Mouse (Mus musculus) testis, postnatal 14 days (tissue): ENCODE data around the gene Ryr2.

Experiments used
- DNase-seq: peaks from one replicate; pipeline ENCODE4 v3.0.0; 2021; ENCODE audit warnings: low spot score

Gene Ryr2

GRCm38 (mm10) chr13:12094569-12094968 lies 12.2 kb downstream of the Ryr2 start:
- no peak for DNase-seq

DNA sequence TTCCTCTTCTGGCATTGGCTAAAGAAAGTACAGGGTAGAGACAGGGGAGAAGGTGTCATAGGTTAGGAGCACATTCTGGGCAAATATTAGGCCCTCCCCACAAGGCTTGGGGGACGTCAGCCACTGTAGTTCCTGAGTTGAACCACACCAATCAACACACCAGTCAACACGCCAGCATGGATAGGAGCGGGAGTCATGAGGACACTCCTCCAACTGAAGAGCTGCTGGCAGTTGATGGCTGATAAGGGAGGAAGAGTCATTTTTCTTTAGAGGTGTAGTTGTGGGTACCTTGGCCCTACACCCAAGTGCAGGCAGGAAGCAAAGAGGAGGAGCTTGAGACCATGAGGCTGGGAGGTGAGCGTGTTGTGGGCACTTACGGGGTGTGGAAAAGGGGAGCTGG lies 13.6 kb downstream of the Ryr2 start:
- no peak for DNase-seq

- no peak for DNase-seq
Observed at GRCm38 (mm10) chr13:12092379-12093107, 14.2 kb downstream of the Ryr2 start.

DNA sequence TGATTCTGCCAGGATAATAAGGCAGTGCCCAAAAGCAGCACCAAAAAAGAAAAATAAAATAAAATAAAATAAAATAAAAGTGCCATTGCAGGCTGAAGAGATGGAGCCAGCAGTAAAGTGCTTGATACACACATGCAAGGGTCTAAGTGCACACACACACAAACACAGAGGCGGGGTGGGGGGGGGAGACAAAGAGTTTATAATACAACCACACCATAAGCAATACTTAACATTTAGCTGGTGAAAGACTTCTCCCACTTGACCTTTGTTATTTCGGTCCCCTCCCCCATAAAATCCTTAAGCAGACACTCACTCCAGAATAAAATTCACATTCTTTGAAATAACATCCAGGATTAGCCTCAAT lies 22.7 kb downstream of the Ryr2 start:
- no peak for DNase-seq

DNA sequence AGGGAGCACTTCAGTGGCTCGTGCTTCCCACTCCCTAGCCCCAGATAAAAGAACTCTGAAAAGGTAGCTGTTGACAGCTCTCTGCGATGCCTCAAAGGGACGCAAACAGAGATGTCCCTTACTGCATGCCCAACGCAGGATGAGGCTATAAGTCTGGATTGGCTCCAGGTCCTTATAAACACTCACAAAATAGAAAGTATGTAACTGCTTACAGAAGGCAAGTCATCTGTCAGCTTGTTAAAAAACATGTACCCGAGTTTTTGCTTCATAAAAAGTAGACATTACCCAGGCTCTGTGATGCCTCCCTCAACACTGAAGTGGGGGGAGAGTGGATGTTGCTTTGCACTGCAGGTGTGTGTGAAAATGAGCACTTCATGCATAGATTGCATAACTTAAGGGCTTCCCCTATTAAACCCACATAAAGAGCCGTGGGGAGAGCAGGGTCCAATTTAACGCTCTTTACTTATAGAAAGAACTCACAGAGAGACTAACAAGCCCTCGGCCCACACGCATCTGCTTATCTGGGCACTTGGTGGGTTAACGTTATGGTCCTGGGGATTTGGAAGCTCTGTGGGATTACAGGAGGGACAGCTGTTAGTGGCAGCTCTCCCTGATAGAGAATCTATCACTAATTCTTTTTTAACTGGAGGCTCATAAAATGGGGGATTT lies 23.2 kb downstream of the Ryr2 start:
- no peak for DNase-seq

GRCm38 (mm10) chr13:12080590-12080989 lies 26.2 kb downstream of the Ryr2 start:
- peak; percentile 18 for DNase-seq

DNA sequence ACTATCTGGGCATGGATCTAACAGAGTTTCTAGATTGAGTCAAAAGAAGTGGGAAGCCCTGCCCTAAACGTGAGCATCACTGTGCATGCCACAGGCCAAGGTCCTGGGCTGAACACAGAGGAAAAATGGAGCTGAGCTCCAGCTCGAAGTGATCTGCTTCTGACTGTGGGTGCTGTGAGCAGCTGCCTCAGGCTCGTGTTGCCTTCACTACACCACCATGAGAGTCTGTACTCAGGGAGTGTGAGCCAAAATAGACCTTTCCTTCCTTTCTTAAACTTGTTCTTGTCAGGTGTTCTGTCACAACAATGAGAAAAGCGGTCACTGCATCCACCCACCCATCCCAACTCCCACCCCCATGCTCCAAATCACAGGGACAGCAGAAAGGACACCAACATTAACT lies 27.2 kb downstream of the Ryr2 start:
- DNase-seq, result no peak

DNA sequence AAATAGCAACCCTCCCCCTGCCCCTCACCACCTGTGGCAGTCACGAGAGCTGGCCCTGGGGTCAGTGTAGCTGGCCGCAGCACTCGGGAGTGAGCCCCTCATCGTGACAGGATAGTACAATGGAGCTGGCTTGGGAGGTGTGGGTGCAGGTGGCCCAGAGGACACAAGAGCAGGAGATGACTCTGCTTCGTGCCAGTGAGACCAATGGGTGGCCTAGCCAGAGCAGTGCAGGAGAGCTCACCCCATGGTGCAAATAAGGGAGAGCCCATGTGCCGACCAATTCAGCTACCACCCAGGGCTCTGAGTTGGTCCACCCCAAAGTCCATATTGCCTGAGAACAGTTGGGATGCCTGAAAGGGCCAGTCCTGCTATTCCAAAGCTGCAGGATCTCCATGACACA lies 31.8 kb downstream of the Ryr2 start:
- DNase-seq, result no peak

DNA sequence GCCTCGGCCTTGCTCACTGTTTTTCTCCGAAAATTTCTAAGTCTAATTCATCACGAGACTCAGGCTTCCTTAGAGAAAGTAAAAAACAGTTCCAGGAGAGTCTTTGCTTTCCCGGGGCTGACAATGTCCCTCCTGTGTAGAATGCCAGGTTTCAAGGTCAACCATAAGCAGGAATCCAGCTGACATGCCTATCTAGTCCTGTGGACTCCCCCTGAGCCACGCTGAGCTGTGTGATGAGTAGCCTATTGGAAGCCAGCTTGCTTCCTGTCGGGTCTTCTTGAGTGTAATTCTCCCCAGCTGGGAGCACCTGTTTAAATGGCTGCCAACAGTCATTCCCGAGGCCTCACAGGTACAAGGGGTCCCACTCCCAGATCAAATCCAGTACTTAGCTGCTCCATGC lies 34.2 kb downstream of the Ryr2 start:
- no peak for DNase-seq

- no peak for DNase-seq
Observed at GRCm38 (mm10) chr13:12072112-12072511, 34.6 kb downstream of the Ryr2 start.

GRCm38 (mm10) chr13:12070157-12071129 lies 36.3 kb downstream of the Ryr2 start:
- no peak for DNase-seq

- no peak for DNase-seq
Observed at GRCm38 (mm10) chr13:12064576-12064975, 42.2 kb downstream of the Ryr2 start.

DNA sequence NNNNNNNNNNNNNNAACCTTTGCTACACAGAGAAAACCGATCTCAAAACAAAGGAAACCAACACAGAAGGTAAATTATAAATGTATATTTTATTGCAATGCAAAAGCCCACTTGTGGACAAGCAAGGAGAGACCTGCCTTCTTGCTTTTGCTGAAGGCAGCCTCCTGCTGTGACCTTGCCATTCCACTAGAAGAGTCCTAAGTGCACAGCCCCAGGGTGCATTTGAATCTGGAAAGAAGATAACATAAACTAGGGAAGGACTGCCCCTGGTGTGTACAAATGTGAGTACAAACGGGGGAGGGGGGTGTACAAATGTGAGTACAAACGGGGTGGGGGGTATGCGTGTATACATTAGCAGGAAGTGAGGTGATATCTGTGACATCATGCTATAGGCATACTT lies 43.2 kb downstream of the Ryr2 start:
- no peak for DNase-seq

- no peak for DNase-seq
Observed at GRCm38 (mm10) chr13:12057357-12057771, 49.4 kb downstream of the Ryr2 start.

DNA sequence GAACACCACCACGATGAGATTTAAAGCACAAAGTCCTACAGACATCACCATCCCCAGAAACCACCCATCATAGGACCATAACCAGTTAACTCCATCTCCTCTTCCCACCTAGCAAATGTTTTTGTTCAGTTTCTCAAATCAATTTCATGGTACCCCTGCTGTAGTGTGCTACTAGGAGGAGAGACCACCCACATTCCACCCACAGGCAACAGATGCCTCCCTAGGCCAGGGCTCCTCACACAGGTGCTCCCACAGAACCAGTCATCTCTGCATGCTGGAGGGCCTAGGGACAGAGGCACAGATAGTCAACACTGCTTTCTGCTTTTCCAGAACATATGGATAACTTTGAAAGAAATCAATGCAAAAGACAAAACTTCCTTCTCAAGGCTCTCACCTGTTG lies 50.8 kb downstream of the Ryr2 start:
- no peak for DNase-seq

GRCm38 (mm10) chr13:12053910-12054309 lies 52.8 kb downstream of the Ryr2 start:
- no peak for DNase-seq

DNA sequence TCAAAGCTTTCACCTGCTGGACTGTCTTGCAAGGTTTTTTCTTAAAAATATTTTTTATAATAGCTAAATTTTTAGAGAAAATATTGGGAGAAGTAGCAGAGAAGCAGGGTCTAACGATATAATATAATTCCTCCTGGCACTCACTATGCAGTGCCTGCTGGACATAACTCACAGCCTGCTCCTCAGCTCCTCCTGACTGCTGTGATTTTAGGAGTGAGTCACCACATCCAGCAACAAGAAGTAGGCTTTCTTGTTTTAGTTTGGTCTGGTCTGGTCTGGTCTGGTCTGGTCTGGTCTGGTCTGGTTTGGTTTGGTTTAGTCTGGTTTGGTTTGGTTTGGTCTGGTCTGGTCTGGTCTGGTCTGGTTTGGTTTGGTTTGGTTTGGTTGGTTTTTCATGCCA lies 55.9 kb downstream of the Ryr2 start:
- DNase-seq, result no peak

DNA sequence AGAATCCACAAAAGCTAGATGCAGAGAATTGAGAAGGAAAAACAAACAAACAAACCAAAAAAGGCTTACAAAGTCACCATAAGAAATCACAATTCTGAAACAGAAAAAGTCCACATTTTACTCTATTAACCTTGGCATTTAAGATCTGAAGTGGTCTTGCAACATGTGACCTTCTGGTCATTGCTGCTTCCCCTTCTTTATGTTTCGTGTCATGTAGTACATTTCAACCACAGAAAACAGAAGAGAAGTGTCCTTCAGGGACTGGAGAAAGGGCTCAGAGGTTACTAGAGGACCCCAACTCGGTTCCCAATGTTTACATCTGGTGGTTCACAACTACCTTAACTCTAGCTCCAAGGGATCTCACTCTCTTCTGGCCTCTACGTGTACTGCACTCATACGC lies 59.7 kb downstream of the Ryr2 start:
- DNase-seq, result no peak

DNA sequence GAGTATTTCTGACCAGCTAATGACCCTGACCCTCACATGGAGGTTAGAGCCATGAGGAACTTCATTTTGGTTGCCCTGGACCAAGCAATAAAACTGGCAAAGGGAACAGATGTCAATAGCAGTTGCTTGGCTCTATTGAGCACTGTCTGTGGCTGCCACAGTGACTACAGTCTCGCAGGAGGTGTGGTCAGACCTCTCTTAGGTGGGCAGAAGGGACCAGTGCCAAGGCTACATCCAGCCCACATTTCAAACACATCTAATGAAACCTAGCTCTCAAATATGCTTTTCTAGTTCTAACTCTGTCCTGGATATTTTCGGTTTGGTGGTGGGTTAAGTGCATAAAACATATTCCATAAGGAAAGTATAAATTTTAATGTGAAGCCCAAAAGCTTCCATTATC lies 62.0 kb downstream of the Ryr2 start:
- no peak for DNase-seq

DNA sequence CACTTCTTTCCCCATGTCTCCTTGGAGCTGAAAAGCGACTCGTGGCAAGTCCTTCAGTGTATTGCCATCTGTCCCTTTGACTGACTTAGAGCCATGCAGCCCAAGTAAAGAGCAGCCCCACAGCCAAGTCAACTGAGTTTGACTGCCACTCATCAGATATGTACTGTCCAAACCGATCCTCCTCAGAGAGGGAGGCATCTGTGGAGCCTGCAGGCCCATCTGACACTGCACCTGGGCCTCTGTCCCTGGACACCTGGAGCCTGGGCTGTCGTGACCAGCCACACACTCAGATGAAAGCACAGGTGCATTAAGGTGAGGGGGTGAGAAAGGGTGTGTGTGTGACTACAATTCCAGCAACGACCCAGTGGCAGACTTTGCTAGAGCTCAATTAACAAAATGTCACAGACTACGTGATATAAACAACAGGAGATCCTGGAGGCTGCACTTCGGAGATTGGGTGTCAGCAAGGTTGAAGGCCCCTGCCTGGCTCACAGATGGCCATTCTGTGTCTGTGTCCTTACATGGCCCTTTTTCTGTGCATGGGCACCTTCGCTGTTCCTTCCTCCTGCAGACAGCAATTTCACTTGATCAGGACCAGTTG lies 63.8 kb downstream of the Ryr2 start:
- DNase-seq, result no peak

DNA sequence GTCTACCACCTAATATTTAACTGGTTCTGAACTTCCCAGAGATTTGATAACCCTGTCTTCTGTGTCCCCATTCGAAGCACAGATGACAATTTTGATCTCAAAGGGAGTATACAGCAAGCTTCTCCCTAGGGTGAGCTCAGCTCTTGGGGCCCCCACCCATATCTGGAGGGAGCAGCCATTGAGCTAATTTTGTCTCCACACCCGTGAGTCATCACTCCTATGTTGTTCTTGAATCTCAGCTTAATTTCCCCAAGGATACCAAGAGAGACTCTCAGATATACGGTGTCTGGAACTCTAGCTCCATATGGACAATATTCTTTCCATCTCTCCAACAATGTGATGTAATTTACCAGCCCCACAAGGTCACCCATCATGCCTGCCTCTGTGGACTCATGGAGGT lies 66.8 kb downstream of the Ryr2 start:
- DNase-seq, result no peak

DNA sequence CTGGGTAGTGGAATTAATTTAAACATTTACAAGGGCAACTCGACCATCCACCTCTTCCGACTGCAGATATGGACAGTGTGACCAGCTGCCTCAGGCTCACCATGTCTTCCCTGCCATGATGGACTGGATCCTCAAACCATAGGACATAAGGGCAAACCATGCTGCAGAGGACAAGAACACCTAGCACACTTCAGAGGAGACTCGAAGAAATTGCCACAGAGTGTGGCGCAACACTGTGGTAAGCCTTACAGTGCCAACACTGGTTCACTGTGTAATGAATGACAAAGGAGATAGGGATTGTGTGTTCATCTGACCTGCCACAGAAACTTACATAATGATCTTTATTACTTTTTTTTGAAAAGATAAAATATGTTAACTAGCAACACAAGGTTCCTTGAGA lies 68.1 kb downstream of the Ryr2 start:
- no peak for DNase-seq
